Mouse (Mus musculus) stomach, embryonic 14.5 days (tissue): ENCODE measurements at regions not wholly inside any gene's neighbourhood (a gene's known extent, or its start where the extent isn't known, plus 50 kb on each side); places are given as distances from the start of the nearest gene placed in this dataset.

Source experiments
- ATAC-seq: fragments of 200-750 bp; cut with Nextera tagmentation; 2 replicates; pipeline ENCODE4 v1.8.0; 2017; ENCODE audit warnings: low read depth, moderate TSS enrichment; ENCODE audit not compliant: insufficient number of reproducible peaks, insufficient read depth, low FRiP score
- H3K27ac ChIP-seq: fragments of 300-500 bp; sonication (generic); 2 replicates; pipeline ENCODE4 v1.5.1; 2014; ENCODE audit warnings: mild to moderate bottlenecking, low read length, moderate library complexity, mixed read lengths
- H3K27me3 ChIP-seq: fragments of 300-500 bp; sonication (generic); 2 replicates; pipeline ENCODE4 v1.6.1; 2014; ENCODE audit warnings: low read length, control low read depth, mixed read lengths; ENCODE audit not compliant: control insufficient read depth, insufficient read depth
- H3K36me3 ChIP-seq: fragments of 300-500 bp; sonication (generic); 2 replicates; pipeline ENCODE4 v1.6.1; 2014; ENCODE audit warnings: mild to moderate bottlenecking, control low read depth, low read length, moderate library complexity, mixed read lengths; ENCODE audit not compliant: control insufficient read depth, insufficient read depth
- H3K4me1 ChIP-seq: fragments of 300-500 bp; sonication (generic); 2 replicates; pipeline ENCODE4 v1.6.1; 2014; ENCODE audit warnings: low read length, control low read depth, mixed read lengths; ENCODE audit not compliant: control insufficient read depth, insufficient read depth
- H3K4me2 ChIP-seq: fragments of 300-500 bp; sonication (generic); replicated peaks from 2 replicates; pipeline ENCODE4 v1.6.1; 2014; ENCODE audit warnings: low read depth, low read length, control low read depth
- H3K4me3 ChIP-seq: fragments of 300-500 bp; sonication (generic); 2 replicates; pipeline ENCODE4 v1.5.1; 2014; ENCODE audit warnings: low read depth, low read length, control low read depth
- H3K9ac ChIP-seq: fragments of 300-500 bp; sonication (generic); replicated peaks from 2 replicates; pipeline ENCODE4 v1.6.1; 2014; ENCODE audit warnings: low read depth, mild to moderate bottlenecking, control low read depth, low read length, moderate library complexity, mixed read lengths
- H3K9me3 ChIP-seq: fragments of 300-500 bp; sonication (generic); 2 replicates; pipeline ENCODE4 v1.6.1; 2016; ENCODE audit warnings: low read depth, low read length, control low read depth; ENCODE audit not compliant: control insufficient read depth
- WGBS: fragments of 180-500 bp; shearing (Covaris S2); extraction: QIAGEN DNeasy Blood & Tissue Kit; methylation state at CpG from one replicate; pipeline ENCODE4 v1.1.7; 2014; 5-methylcytosine and 5-hydroxymethylcytosine counted together

- H3K4me3 ChIP-seq, result no peak overlapping the region
- H3K4me1 ChIP-seq, result peaks cover 5% of the 10 kb centered on the region; the same call in 1 of the 2 replicates
- no peak overlapping the region for H3K9ac ChIP-seq
- H3K4me2 ChIP-seq, result no peak overlapping the region
- H3K27ac ChIP-seq, result no peak overlapping the region
- no peaks in the 10 kb centered on the region for H3K9me3 ChIP-seq
- no peak for ATAC-seq
- H3K27me3 ChIP-seq, result no peaks in the 10 kb centered on the region
- no peaks in the 10 kb centered on the region for H3K36me3 ChIP-seq
- 71% methylated on average over 6 of the region's 6 CpGs for WGBS
Measured at GRCm38 (mm10) chr3:103443247-103443646, 131.8 kb upstream of the Syt6 start.

DNA sequence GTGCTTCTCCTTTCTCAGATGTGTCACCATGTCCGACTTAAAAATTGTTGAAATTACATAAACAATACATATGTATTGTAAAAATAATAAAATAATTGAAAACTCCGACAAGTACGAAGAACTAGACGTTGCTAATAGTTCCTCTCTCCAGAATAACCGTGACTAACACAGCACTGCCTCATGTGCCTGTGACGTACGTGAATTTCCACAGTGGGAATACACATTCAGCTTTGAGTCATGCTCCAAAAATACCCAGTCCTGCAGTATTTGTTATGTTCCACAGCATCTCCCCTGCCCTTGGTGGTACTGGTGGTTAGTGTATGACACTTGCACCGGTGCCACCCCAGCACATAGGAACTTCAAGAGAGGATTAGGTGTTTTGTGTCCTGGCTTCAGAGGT, 129.2 kb upstream of the Syt6 start:
- Histone ChIP-seq H3K36me3 (no peaks in the 10 kb centered on the region), H3K27ac (no peak overlapping the region), H3K4me2 (no peak overlapping the region), H3K9me3 (no peaks in the 10 kb centered on the region), H3K4me1 (peaks cover 3% of the 10 kb centered on the region; the same call in 1 of the 2 replicates), H3K27me3 (no peaks in the 10 kb centered on the region), H3K4me3 (no peak overlapping the region), H3K9ac (no peak overlapping the region)
- no peak for ATAC-seq
- WGBS, result 92% methylated on average over 8 of the region's 8 CpGs

- Histone ChIP-seq H3K4me3 (no peak overlapping the region), H3K27ac (no peak overlapping the region), H3K9me3 (no peaks in the 10 kb centered on the region), H3K4me1 (no peaks in the 10 kb centered on the region), H3K4me2 (no peak overlapping the region), H3K27me3 (no peaks in the 10 kb centered on the region), H3K36me3 (no peaks in the 10 kb centered on the region), H3K9ac (no peak overlapping the region)
- 44% methylated on average over 7 of the region's 7 CpGs for WGBS
- no peak for ATAC-seq
Measured at GRCm38 (mm10) chr3:103449851-103450250, 125.2 kb upstream of the Syt6 start.

- H3K9me3 ChIP-seq, result no peaks in the 10 kb centered on the region
- 63% methylated on average over 3 of the region's 3 CpGs for WGBS
- H3K9ac ChIP-seq, result no peak overlapping the region
- H3K4me2 ChIP-seq, result no peak overlapping the region
- no peaks in the 10 kb centered on the region for H3K36me3 ChIP-seq
- no peaks in the 10 kb centered on the region for H3K4me1 ChIP-seq
- H3K27me3 ChIP-seq, result no peaks in the 10 kb centered on the region
- ATAC-seq, result no peak
- no peak overlapping the region for H3K27ac ChIP-seq
- H3K4me3 ChIP-seq, result no peak overlapping the region
Measured at GRCm38 (mm10) chr3:103451971-103452370, 123.1 kb upstream of the Syt6 start.

DNA sequence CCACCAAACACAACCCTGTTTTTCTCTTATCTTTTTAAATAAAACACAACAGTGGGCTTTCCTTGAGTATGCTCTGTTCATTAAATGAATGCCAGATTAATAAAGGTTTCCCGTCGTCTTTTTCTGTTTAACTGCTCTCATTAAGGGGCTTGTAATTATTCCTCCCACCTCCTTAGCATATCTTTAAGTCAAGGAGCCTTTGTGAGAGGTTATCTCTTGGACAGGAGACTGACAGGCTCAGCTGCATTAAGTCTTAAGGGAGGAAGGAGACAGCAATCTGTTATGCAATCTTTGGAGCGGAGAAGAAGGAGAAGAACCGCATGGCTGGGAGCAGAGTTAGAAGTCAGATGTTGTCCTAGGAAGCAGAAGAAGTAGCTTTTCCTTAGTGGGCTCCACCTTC, 111.3 kb upstream of the Syt6 start:
- WGBS, result 70% methylated on average over 4 of the region's 4 CpGs
- no peak for ATAC-seq
- H3K27ac ChIP-seq, result no peak overlapping the region

GRCm38 (mm10) chr3:103464181-103464580, 110.8 kb upstream of the Syt6 start:
- WGBS, result 65% methylated on average over 5 of the region's 5 CpGs
- Histone ChIP-seq H3K9ac (no peak overlapping the region), H3K4me3 (no peak overlapping the region), H3K27ac (no peak overlapping the region), H3K27me3 (no peaks in the 10 kb centered on the region), H3K4me1 (peaks cover 14% of the 10 kb centered on the region), H3K9me3 (no peaks in the 10 kb centered on the region), H3K4me2 (no peak overlapping the region), H3K36me3 (no peaks in the 10 kb centered on the region)
- ATAC-seq, result no peak

More for the DNA sequence above, 111.3 kb upstream of the Syt6 start:
- H3K9ac ChIP-seq, result no peak overlapping the region
- no peaks in the 10 kb centered on the region for H3K9me3 ChIP-seq
- H3K4me2 ChIP-seq, result no peak overlapping the region
- peaks cover 14% of the 10 kb centered on the region for H3K4me1 ChIP-seq
- no peak overlapping the region for H3K4me3 ChIP-seq
- H3K36me3 ChIP-seq, result no peaks in the 10 kb centered on the region
- no peaks in the 10 kb centered on the region for H3K27me3 ChIP-seq

- Histone ChIP-seq H3K4me3 (no peak overlapping the region), H3K9ac (no peak overlapping the region), H3K4me1 (peaks cover 14% of the 10 kb centered on the region), H3K27ac (no peak overlapping the region), H3K4me2 (no peak overlapping the region), H3K27me3 (no peaks in the 10 kb centered on the region), H3K36me3 (no peaks in the 10 kb centered on the region), H3K9me3 (no peaks in the 10 kb centered on the region)
- WGBS, result 15% methylated on average over 4 of the region's 4 CpGs
- ATAC-seq, result no peak
Measured at GRCm38 (mm10) chr3:103464729-103465128, 110.3 kb upstream of the Syt6 start.

- no peaks in the 10 kb centered on the region for H3K36me3 ChIP-seq
- 52% methylated on average over 7 of the region's 7 CpGs for WGBS
- H3K27me3 ChIP-seq, result no peaks in the 10 kb centered on the region
- peaks cover 14% of the 10 kb centered on the region for H3K4me1 ChIP-seq
- no peak overlapping the region for H3K9ac ChIP-seq
- no peak for ATAC-seq
- no peak overlapping the region for H3K4me3 ChIP-seq
- no peak overlapping the region for H3K27ac ChIP-seq
- H3K9me3 ChIP-seq, result no peaks in the 10 kb centered on the region
- no peak overlapping the region for H3K4me2 ChIP-seq
Measured at GRCm38 (mm10) chr3:103465132-103465690, 109.8 kb upstream of the Syt6 start.

DNA sequence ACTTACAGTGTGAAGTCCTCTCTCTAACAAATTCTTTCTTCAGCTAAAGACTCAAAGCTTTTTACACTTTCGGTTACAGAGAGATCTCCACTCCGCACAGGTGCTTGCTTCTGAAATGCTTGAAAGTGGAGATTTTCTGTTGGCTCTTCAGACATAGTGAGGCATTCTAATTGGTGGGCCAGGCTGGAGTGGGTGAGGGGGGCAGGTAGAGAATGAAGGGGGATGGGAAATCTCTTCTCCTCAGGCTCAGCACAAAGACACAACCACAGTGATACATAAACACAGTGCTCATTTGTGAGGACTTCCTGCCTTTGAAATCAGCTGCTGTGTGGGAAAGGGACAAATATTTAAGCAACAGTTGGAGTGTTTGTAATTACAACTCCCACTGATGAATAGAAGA, 109.1 kb upstream of the Syt6 start:
- 48% methylated on average over 2 of the region's 2 CpGs for WGBS
- Histone ChIP-seq H3K4me3 (no peak overlapping the region), H3K4me2 (no peak overlapping the region), H3K36me3 (no peaks in the 10 kb centered on the region), H3K9ac (no peak overlapping the region), H3K27ac (no peak overlapping the region), H3K27me3 (no peaks in the 10 kb centered on the region), H3K9me3 (no peaks in the 10 kb centered on the region), H3K4me1 (peaks cover 14% of the 10 kb centered on the region)
- no peak for ATAC-seq
